Mouse (Mus musculus) retina, embryonic 14.5 days (tissue): ENCODE measurements around the gene Agap1.

ENCODE experiments used
- DNase-seq: peaks from one replicate; pipeline ENCODE4 v3.0.0-alpha.2; 2015; ENCODE audit warnings: low spot score

The Agap1 gene

DNA sequence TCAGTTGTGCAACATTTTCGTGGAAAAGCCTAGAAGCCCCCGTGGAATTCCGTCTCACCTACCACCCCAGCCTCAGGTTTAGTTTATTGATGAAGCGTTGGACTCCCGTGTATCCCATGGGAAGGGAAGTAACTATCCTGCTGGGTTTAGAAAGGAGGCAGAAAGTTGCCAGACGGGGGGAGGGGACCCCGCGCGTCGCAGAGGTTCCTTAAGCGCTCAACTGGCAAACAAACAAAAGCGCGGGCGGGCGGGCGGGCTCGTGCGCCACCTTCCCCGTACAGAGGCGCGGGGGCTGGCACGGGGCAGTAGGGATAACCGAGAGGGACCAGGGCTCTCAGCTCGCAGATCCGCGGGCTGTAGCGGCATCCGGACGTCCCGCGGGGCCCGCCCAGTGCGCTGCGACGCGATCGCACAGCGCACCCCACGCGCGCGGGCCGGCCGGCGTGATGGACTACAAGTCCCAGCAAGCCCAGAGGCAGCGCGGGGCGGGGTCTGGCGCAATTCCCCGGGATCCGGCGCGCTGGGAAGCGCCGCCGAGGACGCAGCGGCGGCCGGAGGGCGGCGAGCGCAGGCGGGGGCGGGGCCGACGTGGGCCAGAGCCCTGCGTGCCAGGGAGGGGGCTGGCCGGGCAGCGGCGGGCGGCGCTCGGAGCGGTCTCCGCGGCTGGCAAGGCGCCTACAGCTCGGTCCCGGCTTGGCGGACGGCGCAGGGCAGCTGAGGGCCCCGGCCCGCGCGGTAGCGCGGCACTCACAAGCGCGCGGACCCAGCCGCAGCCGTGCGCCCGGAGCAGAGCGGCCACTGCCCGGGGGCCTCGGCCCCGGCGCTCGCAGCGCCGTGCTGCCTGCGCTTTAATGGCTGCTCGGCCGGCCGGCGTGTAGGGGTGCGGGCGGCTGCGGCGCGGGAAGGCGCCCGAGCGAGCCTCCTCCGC lies at the start of gene Agap1:
Gene Agap1 (plus strand): TSS at position 611 of the 928 bp plus-strand sequence.
- DNase-seq: peak; percentile 94

DNA sequence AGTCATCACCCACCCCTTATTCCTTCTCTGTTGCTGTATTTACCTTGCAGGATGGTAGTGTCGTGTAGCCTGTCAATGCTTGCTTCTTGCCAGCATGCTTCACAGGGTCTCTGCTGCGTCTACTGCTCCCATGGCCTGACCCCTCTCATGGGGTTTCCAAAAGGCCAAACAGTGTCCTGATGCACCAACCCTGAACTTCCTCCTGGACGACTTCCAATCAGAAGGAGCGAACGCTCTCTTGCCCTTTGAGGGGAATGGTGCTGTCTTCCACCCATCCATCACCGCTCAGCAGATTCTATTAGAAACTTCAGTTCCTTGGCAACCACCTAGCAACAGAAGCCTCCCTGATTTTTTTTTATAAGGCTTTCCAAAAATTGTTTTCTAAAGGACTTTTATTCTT lies 48.6 kb upstream of the Agap1 start:
- no peak for DNase-seq

DNA sequence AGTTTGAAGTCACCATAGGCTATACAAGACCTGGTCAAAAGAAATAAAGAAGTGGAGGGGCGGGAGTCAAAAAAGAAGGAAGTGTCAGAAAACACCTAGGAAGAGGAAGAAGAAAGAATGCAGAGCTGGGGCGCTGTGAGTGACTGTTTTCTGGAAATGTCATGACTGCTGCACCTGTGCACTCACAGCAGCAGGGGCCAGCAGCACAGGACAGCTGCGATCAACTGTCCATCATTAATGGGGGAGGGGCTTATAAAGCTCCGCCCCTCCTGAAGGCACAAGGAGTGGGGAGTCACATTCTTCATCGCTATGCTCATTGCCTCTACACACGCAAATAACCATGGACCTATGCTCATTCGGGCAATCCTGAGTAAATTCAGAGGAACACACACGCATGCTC lies 46.6 kb upstream of the Agap1 start:
- no peak for DNase-seq

DNA sequence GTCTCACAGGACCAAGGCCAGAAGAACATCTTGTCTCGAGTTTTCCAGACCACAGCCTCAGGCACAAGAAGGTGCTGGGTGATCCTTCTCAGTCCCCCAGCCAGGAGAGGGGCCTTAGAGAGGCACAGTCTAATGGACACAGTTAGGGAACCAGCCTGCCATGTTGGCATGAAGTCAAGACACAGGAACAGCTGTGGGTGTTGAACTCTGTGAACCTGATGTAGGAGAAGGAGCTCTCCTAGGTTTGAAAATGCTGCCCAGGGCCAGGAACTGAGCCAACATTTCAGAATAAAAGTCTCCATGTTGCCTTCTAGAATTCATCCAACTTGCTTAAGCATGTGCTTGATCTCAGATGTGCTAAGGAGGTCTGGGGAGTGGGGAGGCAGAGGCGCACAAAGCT lies 41.5 kb upstream of the Agap1 start:
- no peak for DNase-seq

DNA sequence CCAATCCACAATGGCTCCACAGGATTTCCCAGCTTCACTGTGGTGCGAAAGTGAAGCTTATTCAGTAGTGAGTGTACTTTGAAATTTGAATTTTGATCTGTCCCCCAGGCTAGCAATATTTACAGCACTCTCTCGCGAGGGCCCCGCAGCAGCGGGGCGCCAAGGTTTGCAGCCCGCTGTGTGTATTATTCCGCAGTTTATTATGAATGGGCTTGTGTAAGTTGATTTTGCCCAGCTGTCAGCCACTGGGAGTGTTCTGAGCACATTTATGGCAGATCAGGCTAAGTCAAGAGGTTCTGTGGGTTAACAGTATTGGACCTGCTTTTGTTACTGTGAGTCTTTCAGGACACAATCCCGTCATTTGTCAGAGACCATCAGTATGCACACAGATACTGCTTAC lies 40.0 kb upstream of the Agap1 start:
- no peak for DNase-seq

DNA sequence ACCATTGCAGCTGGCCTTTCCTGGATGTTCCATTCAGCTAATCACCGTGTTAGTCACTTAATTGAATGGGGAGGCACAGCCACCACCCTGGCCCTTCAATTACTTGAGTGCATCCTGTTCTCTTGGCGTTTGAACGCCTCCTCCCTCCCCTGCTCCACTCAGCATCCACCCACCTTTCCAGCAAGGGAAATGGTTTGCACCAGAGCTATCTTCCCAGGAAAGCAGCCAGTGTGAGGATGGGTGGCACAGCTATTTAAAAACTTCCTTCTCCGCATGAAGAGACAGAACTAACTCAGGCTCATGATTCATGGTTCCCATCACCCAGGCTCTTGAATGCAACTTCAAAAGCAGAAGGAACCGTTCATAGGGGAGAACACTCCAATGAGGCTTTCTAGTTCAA lies 37.7 kb upstream of the Agap1 start:
- DNase-seq: no peak

DNA sequence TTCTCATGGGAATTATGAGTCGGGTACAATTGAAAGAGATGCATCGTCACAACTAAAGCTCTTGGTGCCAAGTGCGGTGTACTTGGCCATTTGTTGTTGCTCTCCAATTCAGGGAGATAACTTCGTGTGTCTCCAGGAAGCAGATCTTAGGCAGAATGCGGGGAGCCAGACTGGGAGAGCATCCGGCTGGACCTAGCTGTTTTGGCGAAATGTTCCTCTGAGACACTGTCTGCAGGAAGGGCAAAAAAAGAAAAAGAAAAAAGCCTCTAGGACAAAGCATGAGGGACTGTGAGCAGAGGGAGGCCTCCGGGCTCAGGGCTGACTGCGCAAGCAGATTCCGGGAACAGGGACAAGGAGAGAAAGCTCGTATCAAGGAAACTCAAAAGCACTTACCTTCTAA lies 34.0 kb upstream of the Agap1 start:
- no peak for DNase-seq

DNA sequence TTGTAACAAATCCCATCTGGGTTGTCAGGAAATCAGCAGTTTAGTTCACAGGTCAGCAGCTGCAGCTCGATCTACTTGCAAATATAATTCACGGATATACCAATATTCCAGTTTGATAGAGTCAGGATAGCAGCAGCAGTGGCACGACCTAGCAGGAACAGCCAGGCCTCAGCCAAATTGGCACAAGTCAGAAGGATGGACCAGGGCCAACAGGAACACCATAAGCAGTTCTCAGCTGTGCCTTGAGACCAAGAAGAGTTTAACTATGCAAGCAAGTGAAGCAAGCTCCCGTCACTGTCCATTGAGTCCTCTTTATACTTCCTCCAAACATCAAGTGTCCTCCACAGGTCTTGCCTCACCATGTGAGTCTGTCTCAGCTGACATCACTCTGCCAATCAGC lies 33.2 kb upstream of the Agap1 start:
- DNase-seq: no peak

DNA sequence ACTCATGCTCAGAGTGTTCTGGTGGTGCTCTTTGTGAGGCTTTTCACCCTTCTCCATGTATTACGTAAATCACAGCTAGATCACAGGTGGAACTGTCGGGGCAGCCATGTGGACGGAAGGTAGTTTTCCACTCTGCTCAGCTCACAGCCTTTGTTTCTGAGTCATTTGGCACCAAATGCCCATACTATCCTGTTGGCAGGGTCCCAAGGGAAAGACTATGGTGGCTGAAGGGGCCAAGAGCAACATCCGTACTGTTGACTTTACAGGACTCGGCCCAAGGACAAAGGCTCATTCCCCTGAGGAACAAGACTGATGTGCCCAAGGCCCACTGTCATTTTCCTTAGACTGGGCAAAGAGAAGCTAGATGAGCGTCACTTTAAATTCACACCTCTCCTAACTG lies 30.0 kb upstream of the Agap1 start:
- DNase-seq: no peak

DNA sequence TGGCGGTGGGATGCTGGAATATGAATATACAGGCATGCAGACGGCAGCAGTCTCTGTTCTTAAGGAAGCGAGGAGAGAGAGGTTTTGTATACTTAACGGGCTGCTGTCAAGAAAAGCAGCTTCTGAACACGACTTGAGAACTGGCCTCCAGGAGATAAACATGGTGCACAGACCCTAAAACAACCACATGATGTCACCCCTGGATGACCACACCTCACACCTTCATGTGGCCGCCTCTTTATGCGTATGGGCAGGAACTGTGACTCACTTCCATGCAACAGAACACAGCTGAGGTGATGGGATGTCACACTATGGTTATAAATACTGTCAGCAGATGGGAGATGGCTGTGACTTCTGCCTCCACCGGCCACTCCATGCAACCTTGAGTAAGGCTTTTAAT lies 28.5 kb upstream of the Agap1 start:
- DNase-seq: no peak

DNA sequence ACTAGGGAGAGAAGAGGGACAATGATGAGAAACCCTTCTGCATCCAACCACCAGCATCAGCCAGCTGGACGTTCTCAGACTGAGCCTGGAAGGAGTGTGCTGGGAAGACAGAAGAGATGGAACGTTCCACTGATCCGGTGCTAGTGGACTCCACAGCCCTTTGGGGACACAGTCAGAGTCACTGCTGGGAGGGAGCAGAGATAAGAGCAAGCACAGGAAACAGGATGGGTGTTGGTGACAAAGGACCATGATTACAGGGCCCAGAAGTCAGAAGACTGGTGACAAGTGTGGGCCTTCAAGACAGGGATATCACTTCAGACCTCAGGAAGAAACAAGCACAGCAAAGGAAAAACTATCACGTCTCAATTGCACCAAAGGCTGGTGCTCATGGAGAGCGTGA lies 25.9 kb upstream of the Agap1 start:
- no peak for DNase-seq

DNA sequence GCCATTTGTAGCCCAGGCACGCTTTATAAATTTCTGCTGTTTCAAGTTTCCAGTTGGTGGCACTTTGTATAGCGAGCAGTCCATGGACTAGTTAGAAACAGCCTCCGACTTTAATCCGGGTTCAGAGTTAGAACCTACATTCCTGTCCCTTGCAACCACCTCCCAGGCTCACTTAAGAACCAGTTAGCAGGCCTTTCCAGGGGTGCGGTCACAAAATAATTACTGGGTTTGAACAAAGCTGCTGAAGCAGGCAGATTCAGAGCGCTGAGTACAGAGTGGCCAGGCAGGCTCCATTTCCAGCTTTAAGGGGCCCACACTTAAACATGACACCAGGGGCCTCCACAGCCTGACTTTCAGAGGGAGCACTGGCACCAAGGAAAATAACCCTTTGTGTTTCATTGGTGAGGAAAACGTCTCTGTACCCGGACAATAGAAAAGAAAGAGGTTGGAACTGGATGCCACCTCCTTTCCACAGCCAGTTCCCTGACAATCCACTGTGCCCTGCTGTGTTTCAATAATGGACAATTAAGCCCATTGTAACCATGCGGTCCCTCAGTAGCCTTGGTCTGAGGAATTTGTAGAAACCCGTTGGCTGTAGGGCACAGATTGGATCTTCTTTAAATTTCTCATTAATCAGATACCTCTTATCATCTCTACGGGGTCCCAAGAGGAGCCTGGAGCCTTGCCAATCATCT lies 24.5 kb upstream of the Agap1 start:
- peak; percentile 75 for DNase-seq

DNA sequence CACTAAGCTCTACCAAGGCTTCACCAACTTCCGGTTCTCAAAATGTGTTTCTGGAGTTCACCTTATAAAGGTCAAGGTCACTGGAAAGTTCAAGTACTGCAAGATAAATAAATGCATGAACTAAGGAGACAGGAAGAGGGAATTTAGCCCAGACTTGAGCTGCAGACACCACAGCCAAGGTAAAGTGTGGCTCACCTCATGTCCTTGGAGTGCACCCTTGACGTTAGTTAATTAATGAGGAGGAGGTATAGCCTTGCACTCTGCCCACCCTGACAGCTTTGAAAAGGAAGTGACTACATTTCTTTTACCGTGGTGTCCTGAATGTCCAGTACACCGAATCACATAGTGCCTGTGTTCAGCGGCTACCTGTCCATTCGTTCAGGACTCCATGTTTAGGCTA lies 15.3 kb upstream of the Agap1 start:
- DNase-seq: no peak

DNA sequence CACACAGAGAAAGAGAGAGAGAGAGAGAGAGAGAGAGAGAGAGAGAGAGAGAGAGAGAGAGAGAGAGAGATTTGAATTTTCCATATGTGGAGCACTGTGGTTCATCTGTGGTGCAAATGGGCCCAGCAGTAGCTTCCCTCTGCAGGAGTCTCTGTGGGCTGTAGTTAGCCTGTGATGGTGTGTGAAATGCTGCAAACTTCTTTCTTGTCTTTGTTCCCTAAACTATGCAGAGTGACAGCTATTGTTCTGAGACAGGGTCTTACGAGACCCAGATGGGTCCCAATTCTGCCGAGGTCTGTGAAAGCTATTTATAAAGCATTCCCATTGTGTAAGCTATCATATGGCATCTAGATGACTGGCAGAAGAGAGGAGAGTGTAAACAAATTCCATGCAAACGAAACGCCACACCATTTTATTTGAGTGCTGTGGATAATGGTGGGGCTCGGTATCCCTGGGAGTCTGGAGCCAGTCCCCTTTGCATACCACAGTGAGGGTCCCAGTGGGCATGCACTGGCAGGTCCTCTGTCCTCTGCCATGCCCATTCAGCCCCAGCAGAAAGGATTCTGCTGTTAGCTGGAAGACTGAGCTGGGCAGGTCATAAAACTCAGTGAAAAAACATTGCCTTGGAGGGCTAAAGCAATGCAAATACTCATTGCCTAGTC lies 13.2 kb upstream of the Agap1 start:
- DNase-seq: no peak

DNA sequence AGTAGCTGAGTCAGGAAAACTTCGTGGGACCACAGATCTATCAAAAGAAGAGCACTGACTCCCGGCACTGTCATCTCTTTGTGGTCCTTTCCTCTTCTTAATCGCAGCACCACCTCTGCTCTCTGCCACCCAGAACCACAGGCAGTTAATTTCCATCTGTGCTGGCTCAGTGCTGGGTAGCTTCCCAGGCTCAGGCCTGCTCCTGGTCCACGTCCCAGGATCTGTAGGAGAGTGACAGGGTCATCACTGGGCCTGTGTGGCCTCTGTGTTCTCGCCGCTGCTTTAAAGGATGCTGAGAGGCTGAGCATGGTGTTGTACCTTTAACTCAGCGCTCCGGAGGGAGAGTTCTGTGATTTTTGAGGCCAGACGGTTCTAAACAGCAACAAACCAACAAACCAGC lies 11.1 kb upstream of the Agap1 start:
- DNase-seq: no peak

DNA sequence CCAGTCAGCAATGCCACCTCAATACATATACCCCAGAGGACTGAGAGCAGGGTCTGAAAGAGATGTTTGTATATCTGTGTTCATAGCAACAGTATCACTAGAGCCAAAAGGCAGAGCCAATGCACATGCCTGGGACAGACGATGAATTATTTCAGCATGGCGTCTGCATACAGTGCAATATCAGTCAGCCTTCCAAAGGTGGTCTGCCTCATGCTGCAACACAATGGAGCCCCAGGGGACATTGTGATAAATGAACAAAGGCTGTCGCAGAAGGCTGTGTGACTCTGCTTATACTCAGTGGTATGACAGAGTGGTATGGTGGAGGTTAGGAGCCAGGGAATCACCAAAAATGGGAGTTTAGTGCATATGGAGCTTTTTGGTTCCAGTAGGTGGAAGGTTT lies 10.6 kb upstream of the Agap1 start:
- no peak for DNase-seq

DNA sequence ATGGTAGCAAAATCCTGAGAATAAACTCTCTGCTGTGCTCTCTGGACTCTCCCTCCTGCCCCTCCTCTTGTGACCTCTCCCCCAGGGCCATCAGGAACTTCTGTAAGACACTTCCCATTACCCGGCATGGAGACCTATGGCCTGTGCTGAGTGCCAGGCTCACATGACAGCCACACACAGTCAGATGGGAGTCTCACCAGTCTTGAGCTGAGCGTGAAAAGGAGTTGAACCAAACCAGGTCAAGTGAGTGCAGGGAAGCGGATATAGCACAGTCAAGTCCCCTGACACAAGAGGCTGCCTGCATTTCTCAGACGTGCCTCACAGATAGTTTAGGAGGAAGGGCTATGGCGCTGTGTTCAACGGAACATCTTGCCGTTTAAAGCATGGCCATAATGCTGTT lies 4.5 kb upstream of the Agap1 start:
- peak; percentile 57 for DNase-seq

DNA sequence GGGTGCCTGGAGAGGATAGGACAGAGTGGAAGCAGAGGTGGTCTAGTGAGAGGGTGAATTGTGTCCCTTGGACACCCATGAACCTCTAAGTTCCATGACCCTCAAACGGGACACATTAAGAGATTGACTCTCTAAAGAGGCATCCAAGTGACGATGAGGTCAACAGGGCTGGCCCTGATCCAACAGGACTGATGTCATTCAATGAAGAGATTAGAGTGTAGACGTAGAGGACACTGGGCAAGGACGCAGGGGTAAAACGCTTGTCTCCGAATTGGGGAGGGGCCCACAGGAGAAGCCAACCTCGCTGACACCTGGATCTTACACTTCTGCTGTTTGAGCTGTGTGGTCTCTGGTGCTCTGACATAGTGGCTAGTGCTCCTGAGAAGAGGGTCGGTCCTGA lies 2.5 kb upstream of the Agap1 start:
- no peak for DNase-seq

DNA sequence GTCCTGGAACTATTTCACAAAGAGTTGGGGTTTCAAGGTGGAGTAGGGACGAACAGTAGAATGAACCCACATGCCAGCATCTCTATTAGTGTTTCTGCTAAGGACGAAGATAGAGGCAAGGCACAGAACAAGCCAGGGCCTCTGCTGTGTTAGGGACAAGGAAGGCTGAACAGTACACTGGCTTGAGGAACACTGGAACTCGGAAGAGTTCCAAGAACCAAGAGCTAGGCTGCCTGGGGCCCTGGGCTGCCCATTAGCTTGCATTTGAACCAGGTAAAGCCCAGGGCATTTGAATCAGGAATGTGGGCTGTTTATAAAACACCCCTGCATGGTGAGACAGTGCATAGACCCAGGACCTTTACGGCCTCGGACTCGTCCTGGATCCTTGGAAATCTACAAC lies 940 bp upstream of the Agap1 start:
- no peak for DNase-seq

DNA sequence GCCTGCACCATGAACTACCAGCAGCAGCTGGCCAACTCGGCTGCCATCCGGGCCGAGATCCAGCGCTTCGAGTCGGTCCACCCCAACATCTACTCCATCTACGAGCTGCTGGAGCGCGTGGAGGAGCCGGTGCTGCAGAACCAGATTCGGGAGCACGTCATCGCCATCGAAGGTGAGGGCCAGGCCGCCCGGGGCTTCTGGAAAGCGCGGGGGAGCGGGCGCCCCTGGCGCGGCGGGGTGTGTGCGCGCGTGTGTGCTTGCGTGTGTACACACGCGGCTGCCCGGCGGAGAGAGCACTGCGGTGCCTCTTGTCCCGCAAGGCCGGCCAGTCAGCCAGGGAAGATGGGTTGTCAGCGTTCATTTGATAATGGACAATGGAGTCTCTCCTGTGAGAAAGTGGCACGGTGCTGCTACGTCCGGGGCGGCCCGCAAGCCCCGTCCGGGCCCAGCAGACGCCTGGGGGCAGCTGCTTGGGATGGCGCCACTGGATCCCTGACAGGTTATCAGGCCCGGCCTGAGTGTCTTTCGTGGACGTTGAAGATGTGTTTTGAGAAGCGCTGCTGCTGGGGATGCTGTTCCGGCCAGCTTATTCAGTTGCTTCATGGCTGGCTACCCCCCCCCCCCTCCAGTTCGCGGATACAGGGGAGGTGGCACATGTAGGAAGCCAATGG lies 950 bp downstream of the Agap1 start:
- peak; percentile 52 for DNase-seq

DNA sequence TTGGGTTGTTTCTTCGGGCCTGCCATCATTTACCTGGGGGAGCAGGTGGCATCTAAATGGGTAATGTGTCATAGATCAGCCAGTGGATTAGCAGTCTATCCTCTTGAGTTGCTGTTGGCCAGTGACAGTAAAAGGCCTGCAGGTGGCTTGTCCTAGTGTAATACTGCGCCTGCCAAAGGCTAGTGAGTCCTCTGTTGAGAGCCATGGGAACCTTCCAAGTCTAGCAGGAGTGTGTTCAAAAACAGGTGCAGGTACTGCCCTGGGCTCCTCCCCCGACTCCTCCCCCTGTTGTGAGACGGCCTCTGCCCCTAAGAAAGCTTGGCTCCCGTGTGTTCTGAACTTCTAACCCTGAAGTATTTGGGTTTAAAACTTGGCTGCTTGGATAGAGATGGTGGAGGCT lies 1.9 kb downstream of the Agap1 start:
- no peak for DNase-seq
